ENCODE assay signal across 24 mouse cellular contexts in the genomic region with DNA sequence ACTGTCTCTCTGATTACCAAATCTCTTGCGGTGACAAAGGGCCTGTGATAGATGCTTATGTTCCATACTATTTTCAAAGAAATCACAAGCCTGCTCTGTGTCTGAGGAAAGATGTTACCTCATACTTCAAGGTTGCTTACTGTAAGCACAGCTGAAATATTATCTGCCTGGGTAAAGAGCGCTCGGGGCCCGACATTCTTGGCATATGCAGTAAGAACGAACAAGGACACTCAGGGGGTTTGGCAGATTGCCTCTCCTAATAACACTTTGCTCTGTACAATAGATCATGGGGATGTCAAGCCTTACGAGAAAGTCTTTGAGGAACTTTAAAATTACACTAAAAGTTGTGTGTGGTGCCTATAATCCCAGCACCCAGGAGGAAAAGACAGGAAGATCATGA. TPM values are rescaled to one million over a fixed set of nuclear protein-coding genes. Genes with fewer than 3 reads are reported as not detected.
A peak's percentile ranks its signal among the peaks of the same experiment; 100 is the strongest.
DNase-seq lines count a peak whose midpoint lies in the region; ATAC-seq and TF ChIP-seq lines count a peak whose summit lies in the region.
"Had no signal": no experiment of that assay in that cellular context is flagged by ENCODE, and none has a peak within 500 bp of the region (broad histone marks: within the 10 kb centered on the region; RNA-seq: fewer than 3 reads in every experiment).

No protein-coding gene starts in this region.

- DNase-seq in heart, postnatal 4 days, result peak; percentile 12
- peak; percentile 31 for DNase-seq in NIH3T3 (ENCODE audit: low read depth)
- DNase-seq in adrenal gland, postnatal 25 days, result peak; percentile 32
- DNase-seq in lung, postnatal 0 days (ENCODE audit: low spot score), result peak; percentile 71
- no peak for DNase-seq in liver, postnatal 0 days
- DNase-seq in embryo, embryonic 9.5 days (ENCODE audit: extremely low spot score), result no peak
- DNase-seq in urinary bladder, postnatal 4 days (ENCODE audit: low spot score in 2 of 2), result no peak
- DNase-seq: cerebellum, adult 18-20 months; gastrocnemius, postnatal 14 days; heart, postnatal 36 days; kidney, adult 2 months; liver; right cerebral cortex, adult 18-20 months; thymus, adult 2 months had no signal

- no peak for ATAC-seq in heart, embryonic 11.5 days (replicated peaks; ENCODE audit: insufficient number of reproducible peaks, low FRiP score, low TSS enrichment)
- ATAC-seq in lung, postnatal 0 days, result peak; percentile 35
- ATAC-seq in liver, postnatal 0 days, result no peak
- ATAC-seq: activated CD4-positive, CD25-positive, alpha-beta regulatory T cell, adult 4 months; hindbrain, postnatal 0 days; Patski had no signal

- H3K27me3 ChIP-seq in heart, embryonic 11.5 days (ENCODE audit: control insufficient read depth, insufficient read depth, low read length), result no peaks in the 10 kb centered on the region
- H3K27me3 ChIP-seq in lung, postnatal 0 days (replicated peaks; ENCODE audit: insufficient read depth, low read length), result no peaks in the 10 kb centered on the region
- no peaks in the 10 kb centered on the region for H3K27me3 ChIP-seq in liver, postnatal 0 days (ENCODE audit: insufficient read depth, low read length)
- H3K27me3 ChIP-seq: embryonic facial prominence, embryonic 12.5 days; midbrain, embryonic 12.5 days had no signal

- peak; percentile 36 for TF ChIP-seq EP300 in lung, postnatal 0 days (IDR thresholded peaks at IDR 0.05)
- TF ChIP-seq EP300 in liver, postnatal 0 days (IDR thresholded peaks at IDR 0.05; ENCODE audit: low read depth), result no peak

- H3K9me3 ChIP-seq in heart, embryonic 11.5 days (replicated peaks; ENCODE audit: control insufficient read depth, low read length), result no peaks in the 10 kb centered on the region
- H3K9me3 ChIP-seq in lung, postnatal 0 days (ENCODE audit: low read length), result no peaks in the 10 kb centered on the region
- H3K9me3 ChIP-seq in liver, postnatal 0 days (ENCODE audit: low read length), result no peaks in the 10 kb centered on the region
- H3K9me3 ChIP-seq: embryonic facial prominence, embryonic 12.5 days; midbrain, embryonic 12.5 days had no signal

- H3K36me3 ChIP-seq in heart, embryonic 11.5 days (ENCODE audit: control insufficient read depth, insufficient read depth, low read length), result no peaks in the 10 kb centered on the region
- H3K36me3 ChIP-seq in lung, postnatal 0 days (ENCODE audit: insufficient read depth, low read length), result no peaks in the 10 kb centered on the region
- H3K36me3 ChIP-seq in liver, postnatal 0 days (replicated peaks; ENCODE audit: insufficient read depth, low read length), result no peaks in the 10 kb centered on the region
- H3K36me3 ChIP-seq: embryonic facial prominence, embryonic 12.5 days; midbrain, embryonic 12.5 days had no signal

- no peaks in the 10 kb centered on the region for H3K4me1 ChIP-seq in heart, embryonic 11.5 days (ENCODE audit: control insufficient read depth, insufficient read depth, low read length)
- H3K4me1 ChIP-seq in lung, postnatal 0 days (ENCODE audit: insufficient read depth, low read depth, low read length), result no peaks in the 10 kb centered on the region
- H3K4me1 ChIP-seq in liver, postnatal 0 days (ENCODE audit: insufficient read depth), result no peaks in the 10 kb centered on the region
- H3K4me1 ChIP-seq: embryonic facial prominence, embryonic 12.5 days; midbrain, embryonic 12.5 days had no signal

- no peak overlapping the region for H3K9ac ChIP-seq in heart, embryonic 11.5 days (ENCODE audit: low read depth, low read length)
- no peak overlapping the region for H3K9ac ChIP-seq in lung, postnatal 0 days (replicated peaks; ENCODE audit: low read depth)
- H3K9ac ChIP-seq in liver, postnatal 0 days (replicated peaks), result no peak overlapping the region
- H3K9ac ChIP-seq: embryonic facial prominence, embryonic 12.5 days; midbrain, embryonic 12.5 days had no signal

- H3K4me3 ChIP-seq in heart, embryonic 11.5 days (ENCODE audit: low read depth, low read length), result no peak overlapping the region
- no peak overlapping the region for H3K4me3 ChIP-seq in lung, postnatal 0 days (ENCODE audit: low read depth, low read length)
- no peak overlapping the region for H3K4me3 ChIP-seq in liver, postnatal 0 days (ENCODE audit: low read depth, low read length)
- H3K4me3 ChIP-seq: embryonic facial prominence, embryonic 12.5 days; midbrain, embryonic 12.5 days had no signal

- H3K4me2 ChIP-seq in heart, embryonic 11.5 days, result no peak overlapping the region
- H3K4me2 ChIP-seq in lung, postnatal 0 days (replicated peaks; ENCODE audit: low read depth, low read length), result no peak overlapping the region
- H3K4me2 ChIP-seq in liver, postnatal 0 days (ENCODE audit: low read depth, low read length), result no peak overlapping the region
- H3K4me2 ChIP-seq: embryonic facial prominence, embryonic 12.5 days; midbrain, embryonic 12.5 days had no signal

- TF ChIP-seq CTCF in lung, postnatal 0 days (IDR thresholded peaks at IDR 0.05), result no peak
- no peak for TF ChIP-seq CTCF in liver, postnatal 0 days (IDR thresholded peaks at IDR 0.05; ENCODE audit: low read depth)

- no peak overlapping the region for H3K27ac ChIP-seq in heart, embryonic 11.5 days (ENCODE audit: low read depth, low read length)
- no peak overlapping the region for H3K27ac ChIP-seq in lung, postnatal 0 days (ENCODE audit: low read length)
- no peak overlapping the region for H3K27ac ChIP-seq in liver, postnatal 0 days (ENCODE audit: low read depth)
- H3K27ac ChIP-seq: embryonic facial prominence, embryonic 12.5 days; hindbrain, postnatal 0 days; macrophage; midbrain, embryonic 12.5 days had no signal

- 46% methylated on average over 6 of the region's 6 CpGs for WGBS in heart, embryonic 11.5 days (ENCODE audit: insufficient replicate concordance)
- WGBS in lung, postnatal 0 days, result 24% methylated on average over 6 of the region's 6 CpGs
- 72% methylated on average over 6 of the region's 6 CpGs for WGBS in liver, postnatal 0 days (ENCODE audit: insufficient replicate concordance)

RNA-seq across cellular contexts. Expression of gene Tceal9, which starts 3.9 kb away (rescaled TPM):
- total RNA-seq in heart, postnatal 4 days (2021), result 100 to 1,000 TPM; 210 to 224 TPM
- 595 and 603 TPM in 2 replicates for polyA plus RNA-seq in heart, embryonic 11.5 days (2014; fragmentation: Nextera tagmentation; extraction: Ambion mirVana)
- 363 and 423 TPM in 2 replicates for total RNA-seq in adrenal gland, postnatal 25 days (2021)
- polyA plus RNA-seq in lung, postnatal 0 days (2015; fragmentation: Nextera tagmentation; extraction: Ambion mirVana), result 721 and 732 TPM in 2 replicates
- polyA plus RNA-seq in liver, postnatal 0 days (2015; fragmentation: Nextera tagmentation; extraction: Ambion mirVana), result 220 and 246 TPM in 2 replicates

RNA-seq across cellular contexts. Expression of gene Bex3, which starts 21.2 kb away (rescaled TPM):
- 100 to 1,000 TPM; 191 to 204 TPM for total RNA-seq in heart, postnatal 4 days (2021)
- 780 and 783 TPM in 2 replicates for polyA plus RNA-seq in heart, embryonic 11.5 days (2014; fragmentation: Nextera tagmentation; extraction: Ambion mirVana)
- 128 and 147 TPM in 2 replicates for total RNA-seq in adrenal gland, postnatal 25 days (2021)
- polyA plus RNA-seq in lung, postnatal 0 days (2015; fragmentation: Nextera tagmentation; extraction: Ambion mirVana), result 275 and 314 TPM in 2 replicates
- polyA plus RNA-seq in liver, postnatal 0 days (2015; fragmentation: Nextera tagmentation; extraction: Ambion mirVana), result 179 and 196 TPM in 2 replicates

RNA-seq across cellular contexts. Expression of gene Bex1, which starts 33.5 kb away (rescaled TPM):
- total RNA-seq in heart, postnatal 4 days (2021), result 100 to 1,000 TPM; 145 to 157 TPM
- 197 and 204 TPM in 2 replicates for polyA plus RNA-seq in heart, embryonic 11.5 days (2014; fragmentation: Nextera tagmentation; extraction: Ambion mirVana)
- total RNA-seq in adrenal gland, postnatal 25 days (2021), result 12.5 and 12.7 TPM in 2 replicates
- polyA plus RNA-seq in lung, postnatal 0 days (2015; fragmentation: Nextera tagmentation; extraction: Ambion mirVana), result 16.7 and 17.1 TPM in 2 replicates
- 134 and 163 TPM in 2 replicates for polyA plus RNA-seq in liver, postnatal 0 days (2015; fragmentation: Nextera tagmentation; extraction: Ambion mirVana)
- polyA plus RNA-seq: activated CD4-positive, CD25-positive, alpha-beta regulatory T cell, adult 4 months; C2C12 had no signal

RNA-seq across cellular contexts. Expression of gene Tceal7, which starts 34.2 kb away (rescaled TPM):
- 10 to 100 TPM; 24.0 to 86.2 TPM for total RNA-seq in heart, postnatal 4 days (2021)
- 6.6 and 7.3 TPM in 2 replicates for polyA plus RNA-seq in heart, embryonic 11.5 days (2014; fragmentation: Nextera tagmentation; extraction: Ambion mirVana)
- not detected in 2 replicates for total RNA-seq in adrenal gland, postnatal 25 days (2021)
- polyA plus RNA-seq in lung, postnatal 0 days (2015; fragmentation: Nextera tagmentation; extraction: Ambion mirVana), result 0.17 and 0.43 TPM in 2 replicates
- polyA plus RNA-seq in liver, postnatal 0 days (2015; fragmentation: Nextera tagmentation; extraction: Ambion mirVana), result 0.36 and 5.2 TPM in 2 replicates
- polyA plus RNA-seq: activated CD4-positive, CD25-positive, alpha-beta regulatory T cell, adult 4 months; C2C12; kidney, adult 2 months; Patski; small intestine, adult 2 months; thymus, adult 2 months had no signal

RNA-seq across cellular contexts. Expression of gene Tceal5, which starts 45.1 kb away (rescaled TPM):
- total RNA-seq in heart, postnatal 4 days (2021), result 10 to 100 TPM; 18.0 to 23.2 TPM
- polyA plus RNA-seq in heart, embryonic 11.5 days (2014; fragmentation: Nextera tagmentation; extraction: Ambion mirVana), result 4.0 and 5.9 TPM in 2 replicates
- total RNA-seq in adrenal gland, postnatal 25 days (2021), result 2.1 and 4.1 TPM in 2 replicates
- polyA plus RNA-seq in lung, postnatal 0 days (2015; fragmentation: Nextera tagmentation; extraction: Ambion mirVana), result 0.97 and 1.1 TPM in 2 replicates
- polyA plus RNA-seq in liver, postnatal 0 days (2015; fragmentation: Nextera tagmentation; extraction: Ambion mirVana), result 12.7 and 16.3 TPM in 2 replicates
- total RNA-seq: heart, adult 8-10 months had no signal
- polyA plus RNA-seq: activated CD4-positive, CD25-positive, alpha-beta regulatory T cell, adult 4 months; Patski had no signal

Comparison
In these comparisons a context has a peak if more than half of its experiments do, and no peak if none do; other contexts are left out.
1. DNase-seq: peak in heart, postnatal 4 days (single experiment), NIH3T3 (single experiment), adrenal gland, postnatal 25 days (single experiment) and lung, postnatal 0 days (single experiment); none in liver, postnatal 0 days (single experiment), embryo, embryonic 9.5 days (single experiment) and urinary bladder, postnatal 4 days (0 of 2).